Mouse (Mus musculus) urinary bladder, postnatal 4 days (tissue): Measurements from ENCODE around the gene Ddx18.

ENCODE experiments used
- DNase-seq, 2 experiments: peaks; one replicate each; pipeline ENCODE4 v3.0.0; 2021 to 2022; ENCODE audit warnings: low spot score in 2 of 2

The Ddx18 gene

GRCm38 (mm10) chr1:121567521-121568489 lies at the start of gene Ddx18:
Gene Ddx18 (minus strand): TSS chr1:121567989.
- peak; percentile 92 to 98 for DNase-seq

GRCm38 (mm10) chr1:121608000-121608399 lies 40.2 kb upstream of the Ddx18 start:
- no peak for DNase-seq

GRCm38 (mm10) chr1:121605118-121605517 lies 37.3 kb upstream of the Ddx18 start:
- DNase-seq: no peak

- no peak for DNase-seq
Measured at GRCm38 (mm10) chr1:121601893-121602292, 34.1 kb upstream of the Ddx18 start.

GRCm38 (mm10) chr1:121601084-121601483 lies 33.3 kb upstream of the Ddx18 start:
- no peak for DNase-seq

- no peak for DNase-seq
Measured at GRCm38 (mm10) chr1:121598421-121598820, 30.6 kb upstream of the Ddx18 start.

GRCm38 (mm10) chr1:121596951-121597625 lies 29.3 kb upstream of the Ddx18 start:
- DNase-seq: no peak

GRCm38 (mm10) chr1:121584838-121585237 lies 17.0 kb upstream of the Ddx18 start:
- no peak for DNase-seq

GRCm38 (mm10) chr1:121581133-121581855 lies 13.5 kb upstream of the Ddx18 start:
- DNase-seq: no peak

- DNase-seq: no peak
Measured at GRCm38 (mm10) chr1:121577491-121577890, 9.7 kb upstream of the Ddx18 start.

- no peak for DNase-seq
Measured at GRCm38 (mm10) chr1:121570522-121570921, 2.7 kb upstream of the Ddx18 start.

GRCm38 (mm10) chr1:121557861-121558260 lies 9.9 kb downstream of the Ddx18 start:
- no peak for DNase-seq

- DNase-seq: no peak
Measured at GRCm38 (mm10) chr1:121551457-121551835, 16.3 kb downstream of the Ddx18 start.

- DNase-seq: no peak
Measured at GRCm38 (mm10) chr1:121550801-121551456, 16.9 kb downstream of the Ddx18 start.

- no peak for DNase-seq
Measured at GRCm38 (mm10) chr1:121549456-121549855, 18.3 kb downstream of the Ddx18 start.

- DNase-seq: no peak
Measured at GRCm38 (mm10) chr1:121548667-121549066, 19.1 kb downstream of the Ddx18 start.

- no peak for DNase-seq
Measured at GRCm38 (mm10) chr1:121546844-121547243, 20.9 kb downstream of the Ddx18 start.

- DNase-seq: no peak
Measured at GRCm38 (mm10) chr1:121540361-121540760, 27.4 kb downstream of the Ddx18 start.

GRCm38 (mm10) chr1:121531439-121531838 lies 36.4 kb downstream of the Ddx18 start:
- no peak for DNase-seq

GRCm38 (mm10) chr1:121529286-121529685 lies 38.5 kb downstream of the Ddx18 start:
- no peak for DNase-seq

- DNase-seq: no peak
Measured at GRCm38 (mm10) chr1:121528399-121528720, 39.4 kb downstream of the Ddx18 start, which contains the start of gene Htr5b. Gene Htr5b (minus strand): TSS chr1:121528465.
